Mouse (Mus musculus) embryo, embryonic 10 days (tissue): ENCODE measurements around the gene Ndrg4.

Experiments used
- DNase-seq: peaks from one replicate; pipeline ENCODE4 v3.0.0-alpha.2; 2015; ENCODE audit warnings: low spot score

The Ndrg4 gene

DNA sequence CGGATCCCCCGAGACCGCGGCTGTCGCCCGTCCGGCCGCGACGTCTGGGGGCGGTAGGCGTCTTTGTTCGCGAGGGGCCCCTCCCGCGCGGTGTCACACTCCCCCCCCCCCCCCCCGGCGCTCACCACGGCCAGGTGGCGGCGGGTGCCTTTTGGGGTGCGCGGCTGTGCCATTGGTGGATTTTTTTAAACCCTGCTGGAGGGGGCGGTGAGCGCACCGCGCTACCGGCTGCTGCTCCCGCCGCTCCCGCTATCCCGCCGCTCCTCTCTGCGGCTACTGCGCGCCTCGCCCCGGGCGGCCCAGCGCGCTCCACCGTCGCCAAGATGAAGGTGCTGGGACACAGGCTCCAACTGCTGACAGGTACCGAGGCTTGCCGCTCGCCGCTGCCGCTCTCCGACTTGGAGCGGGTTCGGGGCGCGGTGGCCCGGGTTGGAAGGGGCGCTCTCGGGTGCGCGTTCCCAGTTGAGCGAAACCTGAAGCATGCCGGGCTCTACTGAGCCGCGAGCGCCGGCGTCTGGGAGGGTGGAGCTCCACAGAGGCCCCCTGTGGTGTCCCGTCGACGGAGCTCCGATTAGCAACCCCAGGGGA lies 1.3 kb downstream of the Ndrg4 start:
- DNase-seq: no peak

DNA sequence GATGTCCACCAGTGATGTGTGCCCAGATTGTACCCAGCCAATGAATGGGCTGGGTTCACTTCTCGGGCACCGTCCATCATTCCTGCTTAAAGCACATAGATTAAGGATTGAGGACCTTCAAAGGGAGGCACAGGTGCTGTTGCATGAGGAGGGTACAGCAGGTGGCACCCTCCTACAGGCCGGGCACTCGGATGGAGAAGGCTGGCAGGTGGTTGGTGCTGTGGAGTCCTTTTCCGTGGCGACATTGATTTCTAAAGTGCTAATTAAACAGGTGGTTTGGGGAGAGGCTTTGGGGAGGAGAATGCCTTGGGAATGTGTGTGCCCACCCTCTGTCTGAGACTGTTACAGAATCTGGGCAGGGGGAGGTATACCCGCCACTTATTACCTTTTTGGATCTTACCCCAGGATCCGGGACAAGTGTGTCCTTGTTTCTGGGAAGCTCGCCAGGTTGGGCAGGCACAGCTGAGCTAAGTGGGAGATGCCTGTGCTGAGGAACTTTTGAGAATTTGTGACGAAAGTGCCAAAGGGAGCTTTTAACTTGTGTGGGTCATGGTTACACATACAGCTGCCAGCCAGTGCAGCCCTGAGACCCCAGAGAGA lies 11.4 kb downstream of the Ndrg4 start:
- DNase-seq: no peak

DNA sequence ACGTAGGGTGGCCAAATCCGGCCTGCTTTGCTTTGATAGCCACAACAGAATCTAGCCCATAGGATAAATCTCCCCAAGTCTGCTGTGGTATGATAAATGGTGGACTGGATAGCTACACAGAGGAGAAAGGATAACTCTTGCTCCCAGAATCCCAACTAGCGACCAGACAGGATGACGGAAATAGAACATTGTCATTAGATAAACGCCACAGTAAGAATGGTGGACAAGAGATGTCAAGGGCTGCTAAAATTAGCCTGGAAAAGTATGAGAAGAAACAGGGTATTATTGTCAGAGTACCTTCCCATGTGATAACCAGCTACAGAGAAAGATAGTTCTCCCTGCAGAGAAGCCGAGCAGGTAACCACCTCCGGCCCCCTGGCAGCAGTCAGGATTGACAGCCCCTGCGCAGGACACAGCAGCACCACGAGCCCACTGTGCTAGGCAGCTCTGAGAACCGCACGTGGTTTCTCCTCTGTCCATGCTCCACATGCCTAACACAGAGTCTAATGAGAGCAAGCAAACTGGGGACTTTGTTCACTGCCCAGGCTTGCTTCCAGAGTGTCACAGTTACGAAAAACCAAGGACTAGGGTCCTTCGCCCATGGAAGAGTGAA lies 14.3 kb downstream of the Ndrg4 start:
- DNase-seq: no peak

DNA sequence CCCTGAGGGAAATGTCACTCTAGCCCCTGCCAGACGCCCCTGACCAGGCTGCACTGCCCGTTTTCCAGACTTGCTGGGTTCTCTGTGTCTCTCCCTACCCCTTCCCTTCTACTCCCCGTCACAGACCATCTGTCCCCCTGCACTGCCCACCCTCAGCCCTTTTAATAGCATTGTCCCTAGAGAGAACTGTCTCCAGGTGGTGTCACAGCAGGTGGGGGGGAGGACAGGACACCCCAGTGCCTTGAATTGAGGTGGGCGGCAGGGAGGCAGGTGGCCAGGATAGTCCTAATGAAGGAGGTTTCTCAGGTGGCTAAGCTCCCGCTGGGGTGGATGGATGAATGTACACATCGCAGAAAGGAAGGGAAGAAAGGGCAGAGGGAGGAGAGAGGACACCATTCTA lies 17.9 kb downstream of the Ndrg4 start:
- no peak for DNase-seq

DNA sequence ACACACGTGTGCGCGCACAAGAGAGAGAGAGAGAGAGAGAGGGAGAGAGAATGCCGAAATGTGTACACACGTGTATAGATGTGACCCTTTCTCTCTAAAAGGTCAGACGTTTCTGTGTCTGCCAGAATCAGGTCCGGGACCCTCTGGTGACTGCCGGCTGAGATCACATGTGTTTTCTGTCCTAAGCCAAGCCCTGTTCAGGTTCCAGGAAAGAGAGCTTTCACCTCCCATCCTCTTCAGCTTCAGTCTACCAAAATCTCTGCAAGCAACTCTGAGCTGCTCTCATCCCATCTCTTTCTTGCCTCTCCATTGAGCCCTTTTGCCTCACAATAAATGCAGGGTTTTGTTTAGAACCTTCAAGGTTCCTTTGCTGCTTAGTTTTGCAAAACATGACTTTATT lies 19.9 kb downstream of the Ndrg4 start:
- DNase-seq: no peak

DNA sequence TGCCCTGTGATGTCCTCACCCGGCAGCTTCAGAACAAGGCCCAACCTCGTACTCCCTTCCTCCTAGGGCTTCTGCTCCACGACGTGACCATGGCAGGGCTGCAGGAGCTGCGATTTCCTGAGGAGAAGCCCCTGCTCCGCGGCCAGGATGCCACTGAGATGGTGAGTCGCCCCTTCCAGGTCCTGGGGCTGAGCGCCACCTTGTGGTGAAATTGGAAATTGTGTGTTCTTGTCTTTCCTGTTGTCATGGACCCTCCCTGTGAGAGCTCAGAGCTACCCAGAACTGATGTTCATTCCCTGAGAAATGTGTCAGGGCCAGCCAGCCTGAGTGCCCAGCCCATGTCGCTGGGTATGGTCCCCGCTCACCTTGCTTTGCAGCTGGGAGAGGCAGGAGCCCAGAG lies 20.3 kb downstream of the Ndrg4 start:
- peak; percentile 96 for DNase-seq

DNA sequence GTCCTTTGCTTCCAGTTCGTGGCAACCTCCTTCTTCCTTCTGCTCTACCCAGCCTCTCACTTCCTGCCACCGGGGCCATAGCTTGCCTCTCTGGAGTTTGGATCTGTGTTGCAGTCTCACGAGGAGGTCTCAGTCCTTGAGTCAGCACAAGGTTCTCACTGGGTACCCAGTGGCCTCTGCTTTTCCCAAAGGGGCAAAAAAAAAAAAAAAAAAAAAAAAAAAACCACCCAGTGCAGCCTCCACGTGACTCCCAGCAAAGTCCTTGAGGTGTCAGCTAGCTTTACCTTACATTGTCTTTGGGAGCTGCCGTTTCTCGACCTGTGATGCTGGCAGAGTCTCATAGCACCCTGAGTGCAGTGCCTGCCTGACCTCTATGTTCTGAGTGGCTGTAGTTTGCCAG lies 21.4 kb downstream of the Ndrg4 start:
- DNase-seq: no peak

DNA sequence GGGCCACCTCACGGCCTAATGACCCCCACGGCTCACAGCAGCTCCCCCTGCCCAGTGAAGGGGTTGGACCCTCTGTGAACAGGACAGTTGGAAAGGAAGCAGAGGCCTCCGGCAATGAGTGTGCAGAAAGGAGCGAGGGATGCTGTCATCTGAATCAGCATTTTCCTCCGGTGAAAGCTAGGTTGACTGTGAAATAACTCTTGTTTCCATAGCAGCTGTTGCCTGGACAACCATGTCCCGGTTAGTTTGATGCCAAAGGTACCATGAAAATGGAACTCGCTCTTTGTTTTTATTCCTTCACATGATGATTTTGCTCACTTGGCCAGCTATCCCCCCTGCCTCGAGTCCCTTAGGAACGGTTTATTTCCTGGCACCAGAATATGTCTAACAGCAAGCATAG lies 23.5 kb downstream of the Ndrg4 start:
- peak; percentile 31 for DNase-seq

DNA sequence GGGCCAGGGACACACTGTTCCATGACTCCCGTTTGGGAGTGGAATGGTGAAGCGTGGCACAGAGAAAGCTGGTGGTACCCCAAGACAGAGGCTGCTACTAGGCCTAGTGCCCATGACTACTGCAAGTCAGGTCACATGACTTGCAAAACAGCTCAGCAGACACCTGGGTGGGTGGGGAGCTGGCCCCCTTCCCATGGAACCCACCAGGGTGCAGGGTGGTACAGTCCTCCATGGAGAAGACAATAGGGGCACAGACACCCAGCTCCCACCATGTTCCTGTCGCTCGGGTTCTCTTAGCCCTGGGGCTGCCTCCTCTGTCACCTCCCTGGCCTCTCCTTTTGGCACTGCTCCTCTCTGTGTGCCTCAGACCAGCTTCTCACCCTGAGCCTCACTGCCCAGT lies 25.0 kb downstream of the Ndrg4 start:
- DNase-seq: no peak

DNA sequence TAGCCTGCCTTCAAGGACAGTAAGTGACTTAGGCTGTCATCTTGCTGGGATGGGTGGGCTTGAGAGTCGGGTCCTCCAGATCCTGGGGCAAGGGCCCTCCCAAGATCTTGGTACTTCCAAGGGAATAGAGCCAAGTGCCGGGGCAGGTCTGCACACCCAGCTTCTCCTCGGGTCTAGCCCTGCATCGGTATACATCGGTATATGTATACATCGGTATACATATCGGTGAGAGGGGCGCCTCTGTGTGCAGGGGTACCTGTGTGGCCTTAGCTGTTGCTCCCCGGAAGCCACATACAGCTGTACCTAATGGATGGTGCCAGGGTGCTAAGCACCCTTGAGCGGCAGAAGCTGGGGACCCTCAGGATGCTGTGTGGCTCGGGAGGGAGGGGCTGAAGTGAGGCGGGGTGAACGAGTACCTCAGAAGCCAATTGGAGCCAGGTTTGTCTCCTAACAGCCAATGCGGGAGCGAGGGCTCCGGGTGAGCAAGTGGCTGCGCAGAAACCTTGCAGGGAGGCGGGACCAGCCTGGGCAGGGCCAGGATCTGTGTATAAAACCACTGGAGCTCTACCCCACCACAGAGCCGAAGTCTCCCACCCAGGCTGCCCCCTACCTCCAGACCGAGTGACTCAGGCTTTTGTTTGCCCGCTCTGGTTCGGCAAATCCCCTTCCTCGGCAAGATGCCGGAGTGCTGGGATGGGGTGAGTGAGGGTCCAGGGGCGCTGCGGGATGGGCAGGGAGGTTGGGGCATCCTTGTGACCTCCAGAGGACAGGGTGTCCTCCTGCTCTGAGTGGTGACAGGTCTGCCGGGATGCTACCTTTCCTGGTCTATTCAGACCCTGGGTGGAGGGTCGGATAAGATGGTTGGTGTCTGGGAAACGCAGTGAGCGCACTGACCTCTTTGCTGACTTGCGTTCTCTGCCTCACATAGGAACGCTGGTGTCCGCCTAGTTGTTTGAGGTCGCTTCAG lies 26.0 kb downstream of the Ndrg4 start:
- peak; percentile 95 for DNase-seq

DNA sequence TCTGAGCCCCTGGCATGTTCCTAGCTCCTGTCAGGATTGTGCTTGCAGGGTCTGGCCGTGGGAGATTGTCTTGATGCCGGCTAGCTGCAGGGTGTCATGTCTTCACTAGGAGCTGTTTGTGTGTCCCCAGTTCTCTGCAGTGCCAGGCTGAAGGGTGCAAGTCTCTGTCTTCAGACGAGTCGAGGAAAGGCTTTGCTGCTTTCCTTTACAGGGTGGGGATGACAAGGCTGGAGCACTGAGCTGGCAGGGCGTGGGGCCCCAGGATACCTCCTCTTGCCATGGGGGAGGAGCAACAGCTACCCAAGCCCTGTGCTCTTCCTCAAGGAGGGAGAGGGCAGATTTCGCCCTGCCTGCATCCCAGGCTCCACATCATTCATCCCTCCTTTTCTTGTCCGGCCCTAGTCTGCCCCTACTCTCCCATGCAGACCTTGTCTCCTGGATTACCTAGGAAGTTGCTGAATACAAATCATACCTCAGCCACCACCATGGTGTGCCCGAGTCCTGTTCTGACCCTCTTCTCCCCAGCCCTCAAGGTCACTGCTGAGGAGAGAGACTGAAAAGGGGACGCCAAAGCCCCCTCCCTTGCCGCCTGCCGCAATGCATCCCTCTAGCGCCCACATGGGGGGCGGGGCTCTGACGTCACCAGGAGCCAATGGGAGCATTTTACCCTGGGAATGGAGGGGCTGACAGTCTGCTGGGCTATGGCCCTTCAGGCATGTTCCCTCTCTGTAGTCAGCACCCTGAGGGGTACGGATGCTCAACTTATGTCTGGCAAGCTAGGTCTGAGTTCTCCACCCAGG lies 26.9 kb downstream of the Ndrg4 start:
- DNase-seq: peak; percentile 78

DNA sequence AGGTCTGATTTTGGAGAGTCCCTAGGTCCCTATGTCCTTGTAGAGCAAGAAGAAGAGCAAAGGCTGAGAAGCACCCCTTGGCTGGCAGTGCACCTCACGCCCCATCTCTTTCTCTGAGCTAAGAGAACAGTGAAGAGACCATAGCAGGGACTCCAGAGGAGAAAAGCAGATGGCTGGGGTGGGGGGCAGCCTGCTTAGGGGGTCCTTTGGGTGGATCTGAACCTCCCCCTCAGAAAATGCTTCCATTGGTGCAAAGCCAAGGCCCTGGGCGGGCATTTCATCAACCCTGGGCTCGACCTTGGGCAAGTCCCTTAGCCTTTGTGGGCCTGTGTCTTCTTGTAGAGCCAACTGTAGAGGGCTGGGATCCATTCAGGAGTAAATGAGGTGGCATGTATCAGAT lies 27.8 kb downstream of the Ndrg4 start:
- DNase-seq: no peak

DNA sequence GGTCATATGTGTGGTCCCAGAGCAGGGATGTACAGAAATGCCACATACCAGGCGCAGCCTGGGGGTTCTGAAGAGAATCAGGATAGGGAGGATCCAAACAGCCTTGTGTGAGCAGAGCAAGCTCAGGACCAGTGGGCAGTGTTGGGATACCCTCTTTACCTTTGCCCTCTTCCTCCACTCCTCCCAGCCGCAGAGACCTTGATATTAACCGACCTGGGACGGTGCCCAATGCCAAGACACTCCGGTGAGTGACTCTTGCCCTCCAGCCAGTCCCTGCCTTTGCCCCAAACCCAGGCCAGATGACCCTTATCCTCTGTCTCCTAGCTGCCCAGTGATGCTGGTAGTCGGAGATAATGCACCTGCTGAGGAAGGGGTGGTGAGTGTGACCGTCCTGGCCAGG lies 32.8 kb downstream of the Ndrg4 start:
- DNase-seq: no peak

DNA sequence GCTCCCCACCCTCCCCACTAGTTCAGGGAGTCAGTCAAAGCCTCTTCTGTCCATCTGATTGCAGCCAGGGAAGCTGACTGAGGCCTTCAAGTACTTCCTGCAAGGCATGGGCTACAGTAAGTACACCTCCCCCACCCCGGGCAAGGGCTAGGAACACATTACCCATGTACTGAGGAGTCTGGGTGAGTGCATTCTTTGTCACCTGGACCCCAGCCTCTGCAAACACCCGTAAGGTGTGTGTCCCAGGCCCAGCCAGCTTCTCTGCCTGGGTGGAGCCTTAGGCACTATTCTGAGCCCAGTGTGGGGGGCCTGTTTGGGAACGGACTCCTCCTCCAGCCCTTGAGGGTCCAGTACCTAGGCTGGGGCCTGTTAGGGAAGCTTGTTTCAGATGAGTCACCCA lies 34.2 kb downstream of the Ndrg4 start:
- DNase-seq: no peak

DNA sequence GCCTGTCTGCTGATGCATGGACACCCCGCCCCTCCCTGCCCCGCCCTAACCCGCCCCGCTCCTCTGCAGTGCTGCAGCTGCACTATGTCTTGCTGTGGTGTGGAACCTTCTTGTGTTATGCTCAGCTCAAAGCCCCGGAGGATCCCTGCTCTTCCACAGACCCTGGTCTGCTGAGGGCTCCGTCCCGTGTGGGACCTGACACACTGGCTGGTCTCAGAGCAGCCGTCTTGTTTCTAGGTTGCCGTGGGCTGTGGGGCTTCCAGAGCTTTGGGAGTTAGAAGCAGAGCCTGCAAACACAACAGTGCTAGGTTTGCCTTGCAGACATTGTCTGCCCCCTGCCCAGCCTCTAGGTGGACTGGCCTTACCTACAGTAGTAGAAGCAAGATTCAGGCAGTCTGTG lies 35.6 kb downstream of the Ndrg4 start:
- DNase-seq: no peak

DNA sequence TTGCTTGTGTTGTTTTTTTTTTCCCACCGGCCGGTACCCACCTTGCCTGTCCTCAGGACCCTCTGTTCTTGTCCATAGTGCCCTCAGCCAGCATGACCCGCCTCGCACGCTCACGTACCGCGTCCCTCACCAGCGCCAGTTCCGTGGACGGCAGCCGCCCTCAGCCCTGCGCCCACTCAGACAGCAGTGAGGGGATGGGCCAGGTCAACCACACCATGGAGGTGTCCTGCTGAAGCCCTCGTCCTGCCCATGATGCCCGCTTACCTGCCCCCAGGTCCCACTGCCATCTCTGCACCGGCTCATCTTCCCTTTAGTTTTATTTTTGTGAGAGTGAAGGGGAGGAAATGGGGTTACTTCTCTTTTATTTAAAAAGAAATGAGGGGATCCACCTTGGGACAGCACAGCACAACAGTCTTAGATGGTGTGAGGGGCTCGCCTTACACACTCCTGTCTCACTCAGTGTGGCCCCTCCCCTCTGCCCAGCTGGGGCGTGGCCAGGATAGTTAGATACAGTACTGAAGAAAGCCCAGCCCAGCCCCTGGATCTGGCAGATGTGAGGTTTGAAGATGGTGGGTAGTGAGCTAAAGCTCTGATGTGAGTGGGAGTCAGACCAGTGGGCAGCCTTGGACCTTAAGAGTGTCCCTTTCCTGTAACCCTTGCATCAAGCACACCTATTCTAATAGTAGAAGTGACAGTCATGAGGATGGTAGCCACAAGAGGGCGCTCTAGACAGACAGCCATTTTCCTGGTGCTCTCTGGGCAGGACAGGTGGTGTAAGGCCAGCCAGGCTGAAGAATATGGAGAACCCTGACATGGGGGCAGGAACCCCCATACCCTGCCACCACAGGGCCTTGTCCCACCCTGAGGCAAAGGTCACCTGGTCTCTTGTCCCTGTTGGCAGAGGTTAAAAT lies 36.6 kb downstream of the Ndrg4 start:
- peak; percentile 78 for DNase-seq

DNA sequence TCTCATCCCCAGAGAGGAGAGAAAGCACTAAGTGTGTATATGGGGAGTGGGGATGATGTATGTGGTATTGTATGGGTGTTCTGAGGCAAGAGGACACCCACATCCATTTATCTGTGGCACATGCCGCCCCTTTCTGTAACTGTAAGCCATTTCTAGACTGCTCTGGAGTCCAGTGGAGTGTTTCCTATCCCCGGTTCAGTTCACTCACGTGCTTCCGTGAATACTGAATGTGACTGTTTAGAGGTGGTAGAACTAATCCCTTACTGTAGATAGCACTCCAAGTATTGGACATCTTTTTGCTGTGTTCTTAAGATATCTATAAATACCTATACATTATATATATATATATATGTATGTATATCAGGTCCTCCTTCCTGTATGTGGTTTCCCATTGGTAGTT lies 37.6 kb downstream of the Ndrg4 start:
- DNase-seq: no peak

DNA sequence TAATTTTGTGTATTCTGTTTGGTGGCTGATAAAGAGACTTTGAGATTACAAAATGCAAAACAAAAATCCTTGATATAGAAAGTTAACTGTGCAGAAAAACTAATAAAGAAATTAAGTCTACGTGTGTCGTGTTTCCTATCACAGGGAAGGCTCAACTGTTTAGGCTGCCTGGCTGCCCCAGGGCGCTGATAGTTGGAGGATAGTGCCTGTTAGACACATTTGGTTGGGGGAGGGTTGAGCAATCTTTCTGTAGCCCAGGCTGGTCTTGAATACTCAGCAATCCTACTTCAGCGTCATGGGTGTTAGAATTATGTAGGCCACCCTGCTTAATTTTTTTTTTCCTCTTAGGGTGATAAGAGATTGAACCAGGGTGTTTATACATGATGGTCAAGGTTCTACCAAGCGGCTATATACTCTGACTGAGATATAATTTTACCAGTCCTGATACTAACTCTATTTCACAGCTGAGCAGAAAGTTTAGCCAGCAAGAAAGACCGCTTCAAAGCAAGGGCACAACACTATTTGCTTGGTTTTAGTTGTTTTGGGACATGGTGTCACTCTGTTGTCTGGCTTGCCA lies 38.1 kb downstream of the Ndrg4 start:
- DNase-seq: no peak

DNA sequence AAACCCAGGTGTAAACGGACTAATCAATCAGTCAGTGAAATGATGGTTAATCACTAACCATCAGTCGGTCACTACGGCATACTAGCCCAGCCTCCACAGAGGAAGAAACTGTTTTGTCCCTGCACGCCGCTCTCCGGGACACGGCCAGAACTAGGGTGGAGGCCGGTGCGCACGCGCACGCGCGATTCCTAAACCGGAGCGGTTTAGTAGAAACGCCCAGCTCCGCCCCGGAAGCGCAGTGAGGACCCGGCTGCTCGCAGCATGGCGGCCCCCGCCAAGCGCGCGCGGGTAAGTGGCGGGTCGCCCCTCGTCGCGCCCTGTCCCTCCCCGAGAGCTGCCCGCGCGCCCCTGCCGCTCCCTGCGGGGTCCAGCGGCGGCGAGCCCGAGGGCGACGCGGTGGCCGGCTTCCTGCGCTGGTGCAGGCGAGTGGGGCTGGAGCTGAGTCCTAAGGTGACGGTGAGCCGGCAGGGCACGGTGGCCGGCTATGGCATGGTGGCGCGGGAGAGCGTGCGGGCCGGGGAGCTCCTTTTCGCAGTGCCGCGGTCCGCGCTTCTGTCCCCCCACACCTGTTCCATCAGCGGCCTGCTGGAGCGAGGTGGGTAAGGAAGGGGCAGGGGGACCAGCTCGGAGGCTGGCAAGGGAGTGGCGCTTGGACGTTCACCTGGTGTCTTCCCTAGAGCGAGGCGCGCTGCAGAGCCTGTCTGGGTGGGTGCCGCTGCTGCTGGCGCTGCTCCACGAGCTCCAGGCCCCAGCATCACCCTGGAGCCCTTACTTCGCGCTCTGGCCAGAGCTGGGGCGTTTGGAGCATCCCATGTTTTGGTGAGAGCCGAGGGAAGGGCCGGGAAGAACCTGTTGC lies 39.1 kb downstream of the Ndrg4 start, which contains the start of gene Setd6:
TSS of gene Setd6 (plus strand) at position 206 of the 856 bp plus-strand sequence.
- peak; percentile 93 for DNase-seq
